9 mouse cellular contexts compared by ENCODE assay signal in genomic region chr1:177447541-177448111, GRCm38 (mm10). TPM values are rescaled to one million over a fixed set of nuclear protein-coding genes. Genes with fewer than 3 reads are reported as not detected.
DNase-seq lines count a peak whose midpoint lies in the region; ATAC-seq lines count a peak whose summit lies in the region.
"Had no signal": no experiment of that assay in that cellular context is flagged by ENCODE, and none has a peak within 500 bp of the region (broad histone marks: within the 10 kb centered on the region; RNA-seq: fewer than 3 reads in every experiment).

No protein-coding gene starts in this region.

- peak; percentile 13 for DNase-seq in R1 (ENCODE audit: low read depth, low spot score)
- DNase-seq in cerebellum, postnatal 10 days: peak; percentile 75 to 79
- no peak for DNase-seq in forebrain, embryonic 14.5 days (ENCODE audit: low spot score)
- DNase-seq in midbrain, embryonic 11.5 days (ENCODE audit: low spot score, missing footprints): peak; percentile 91
- DNase-seq in ovary, adult 18-20 months (ENCODE audit: low spot score): no peak
- no peak for DNase-seq in gastrocnemius, adult 18-20 months (ENCODE audit: low spot score)
- no peak for DNase-seq in adrenal gland, adult 2 months

- peak overlapping the region; percentile 98 for H3K9ac ChIP-seq in forebrain, embryonic 14.5 days (ENCODE audit: low read length)
- peak overlapping the region; percentile 55 for H3K9ac ChIP-seq in midbrain, embryonic 11.5 days (ENCODE audit: low read length)
- H3K9ac ChIP-seq in liver, embryonic 12.5 days: no peak overlapping the region
- H3K9ac ChIP-seq: lung, embryonic 14.5 days had no signal

- H3K27ac ChIP-seq in forebrain, embryonic 14.5 days (ENCODE audit: low read depth, low read length): peak overlapping the region; percentile 96
- H3K27ac ChIP-seq in midbrain, embryonic 11.5 days (ENCODE audit: low read depth, low read length): peak overlapping the region; percentile 82
- H3K27ac ChIP-seq in liver, embryonic 12.5 days: no peak overlapping the region

- peaks cover 36% of the 10 kb centered on the region for H3K4me1 ChIP-seq in forebrain, embryonic 14.5 days (ENCODE audit: control insufficient read depth, insufficient read depth, low read length)
- H3K4me1 ChIP-seq in midbrain, embryonic 11.5 days (ENCODE audit: control insufficient read depth, insufficient read depth, low read length): peaks cover 56% of the 10 kb centered on the region
- peaks cover 33% of the 10 kb centered on the region for H3K4me1 ChIP-seq in liver, embryonic 12.5 days

- peaks cover 22% of the 10 kb centered on the region for H3K36me3 ChIP-seq in forebrain, embryonic 14.5 days (ENCODE audit: control insufficient read depth, insufficient read depth, low read length)
- peaks cover 8% of the 10 kb centered on the region for H3K36me3 ChIP-seq in midbrain, embryonic 11.5 days (ENCODE audit: control insufficient read depth, insufficient read depth, low read length)
- H3K36me3 ChIP-seq in liver, embryonic 12.5 days: peaks cover 23% of the 10 kb centered on the region

- peak; percentile 5; the same call in 1 of the 2 replicates for ATAC-seq in forebrain, embryonic 14.5 days
- ATAC-seq in midbrain, embryonic 11.5 days (ENCODE audit: low FRiP score): 0 out of 2 replicates have a peak, but pooled peaks have one; percentile 12
- ATAC-seq in liver, embryonic 12.5 days: no peak

- peak overlapping the region; percentile 58 for H3K4me2 ChIP-seq in forebrain, embryonic 14.5 days (ENCODE audit: low read length)
- peak overlapping the region; percentile 85 for H3K4me2 ChIP-seq in midbrain, embryonic 11.5 days
- no peak overlapping the region for H3K4me2 ChIP-seq in liver, embryonic 12.5 days
- H3K4me2 ChIP-seq: lung, embryonic 14.5 days had no signal

- 29% methylated on average over 12 of the region's 12 CpGs for whole genome bisulfite sequencing in forebrain, embryonic 14.5 days
- 36% methylated on average over 12 of the region's 12 CpGs for WGBS in midbrain, embryonic 11.5 days
- WGBS in liver, embryonic 12.5 days (ENCODE audit: insufficient replicate concordance): 89% methylated on average over 12 of the region's 12 CpGs

- no peaks in the 10 kb centered on the region for H3K27me3 ChIP-seq in forebrain, embryonic 14.5 days (replicated peaks; ENCODE audit: control insufficient read depth, insufficient read depth, low read length)
- no peaks in the 10 kb centered on the region for H3K27me3 ChIP-seq in midbrain, embryonic 11.5 days (ENCODE audit: control insufficient read depth, insufficient read depth, low read length)
- no peaks in the 10 kb centered on the region for H3K27me3 ChIP-seq in liver, embryonic 12.5 days (replicated peaks)

- H3K4me3 ChIP-seq in forebrain, embryonic 14.5 days (ENCODE audit: low read depth, low read length): peak overlapping the region; percentile 85
- H3K4me3 ChIP-seq in midbrain, embryonic 11.5 days (ENCODE audit: low read depth, low read length): peak overlapping the region; percentile 96
- H3K4me3 ChIP-seq in liver, embryonic 12.5 days: no peak overlapping the region

- H3K9me3 ChIP-seq in forebrain, embryonic 14.5 days (replicated peaks; ENCODE audit: control insufficient read depth, low read length): no peaks in the 10 kb centered on the region
- H3K9me3 ChIP-seq in midbrain, embryonic 11.5 days (ENCODE audit: control insufficient read depth, low read length): no peaks in the 10 kb centered on the region
- H3K9me3 ChIP-seq in liver, embryonic 12.5 days (replicated peaks): no peaks in the 10 kb centered on the region

RNA-seq across cellular contexts. Expression of gene Zbtb18, which starts 5.5 kb away (rescaled TPM):
- polyA plus RNA-seq in forebrain, embryonic 14.5 days (2014; fragmentation: Nextera tagmentation; extraction: Ambion mirVana): 102 and 109 TPM in 2 replicates
- 10.2 and 10.7 TPM in 2 replicates for polyA plus RNA-seq in midbrain, embryonic 11.5 days (2014; fragmentation: Nextera tagmentation; extraction: Ambion mirVana)
- 100 to 1,000 TPM; 107 to 125 TPM for total RNA-seq in gastrocnemius, adult 18-20 months (2021)
- 10 to 100 TPM; 23.8 to 25.8 TPM for total RNA-seq in adrenal gland, adult 2 months (2021)
- 3.7 and 5.7 TPM in 2 replicates for polyA plus RNA-seq in adrenal gland, adult 2 months (2012; rRNA removed)
- polyA plus RNA-seq in liver, embryonic 12.5 days (2016; fragmentation: Nextera tagmentation; extraction: Ambion mirVana): 0.49 TPM in 2 replicates

Comparison
In these comparisons a context has a peak if more than half of its experiments do, and no peak if none do; other contexts are left out.
1. DNase-seq: peak in R1 (single experiment), cerebellum, postnatal 10 days (2 of 2) and midbrain, embryonic 11.5 days (single experiment); none in forebrain, embryonic 14.5 days (single experiment), ovary, adult 18-20 months (single experiment), gastrocnemius, adult 18-20 months (single experiment) and adrenal gland, adult 2 months (single experiment).